9 mouse cellular contexts compared by ENCODE assay signal in genomic region chr5:30233042-30233441, GRCm38 (mm10). TPM values are rescaled to one million over a fixed set of nuclear protein-coding genes. Genes with fewer than 3 reads are reported as not detected.
A peak's percentile ranks its signal among the peaks of the same experiment; 100 is the strongest.
DNase-seq lines count a peak whose midpoint lies in the region; ATAC-seq and TF ChIP-seq lines count a peak whose summit lies in the region.
"Had no signal": no experiment of that assay in that cellular context is flagged by ENCODE, and none has a peak within 500 bp of the region (broad histone marks: within the 10 kb centered on the region; RNA-seq: fewer than 3 reads in every experiment).

No protein-coding gene starts in this region.

- H3K9me3 ChIP-seq in G1E (replicated peaks): peaks cover 6% of the 10 kb centered on the region
- peaks cover 10% of the 10 kb centered on the region for H3K9me3 ChIP-seq in intestine, embryonic 14.5 days (ENCODE audit: control insufficient read depth, low read length)
- no peaks in the 10 kb centered on the region for H3K9me3 ChIP-seq in liver, embryonic 16.5 days (replicated peaks; ENCODE audit: control insufficient read depth, low read length)

- TF ChIP-seq CTCF in G1E (IDR thresholded peaks at IDR 0.05; ENCODE audit: low read depth, low read length): no peak

- peaks cover 27% of the 10 kb centered on the region for H3K36me3 ChIP-seq in G1E (replicated peaks)
- H3K36me3 ChIP-seq in intestine, embryonic 14.5 days (ENCODE audit: control insufficient read depth, insufficient read depth, low read length): no peaks in the 10 kb centered on the region
- H3K36me3 ChIP-seq in liver, embryonic 16.5 days (ENCODE audit: control insufficient read depth, insufficient read depth): no peaks in the 10 kb centered on the region
- H3K36me3 ChIP-seq in splenic B cell, adult 2 months (ENCODE audit: control insufficient read depth, insufficient read depth, low read length, poor library complexity, severe bottlenecking): no peaks in the 10 kb centered on the region

- H3K4me1 ChIP-seq in G1E (ENCODE audit: insufficient read depth, low read depth, low read length): peaks cover 44% of the 10 kb centered on the region
- H3K4me1 ChIP-seq in intestine, embryonic 14.5 days (replicated peaks; ENCODE audit: control insufficient read depth, insufficient read depth, low read length): peaks cover 23% of the 10 kb centered on the region
- peaks cover 37% of the 10 kb centered on the region for H3K4me1 ChIP-seq in liver, embryonic 16.5 days (ENCODE audit: control insufficient read depth, low read depth, low read length)

- no peak for ATAC-seq in G1E (ENCODE audit: extremely low read depth, insufficient number of reproducible peaks, low FRiP score, poor library complexity, severe bottlenecking)
- ATAC-seq in intestine, embryonic 14.5 days (replicated peaks; ENCODE audit: low FRiP score, low TSS enrichment, low read depth): no peak
- no peak for ATAC-seq in liver, embryonic 16.5 days (ENCODE audit: low read depth)

- H3K27ac ChIP-seq in intestine, embryonic 14.5 days (ENCODE audit: low read depth): peak overlapping the region; percentile 79
- peak overlapping the region; percentile 91 for H3K27ac ChIP-seq in liver, embryonic 16.5 days (ENCODE audit: low read length)

- H3K4me3 ChIP-seq in G1E (ENCODE audit: low read depth, low read length): peak overlapping the region; percentile 87
- H3K4me3 ChIP-seq in intestine, embryonic 14.5 days (ENCODE audit: low read depth, low read length): peak overlapping the region; percentile 81
- H3K4me3 ChIP-seq in liver, embryonic 16.5 days (ENCODE audit: low read depth, low read length): peak overlapping the region; percentile 91

- H3K9ac ChIP-seq in intestine, embryonic 14.5 days (ENCODE audit: low read length): peak overlapping the region; percentile 76
- peak overlapping the region; percentile 84 for H3K9ac ChIP-seq in liver, embryonic 16.5 days (ENCODE audit: low read depth, low read length)

- H3K27me3 ChIP-seq in G1E (ENCODE audit: insufficient read depth, low read length): no peaks in the 10 kb centered on the region
- H3K27me3 ChIP-seq in intestine, embryonic 14.5 days (replicated peaks; ENCODE audit: control insufficient read depth, insufficient read depth, low read length): no peaks in the 10 kb centered on the region
- H3K27me3 ChIP-seq in liver, embryonic 16.5 days (ENCODE audit: control insufficient read depth, insufficient read depth, low read depth, low read length): no peaks in the 10 kb centered on the region
- no peaks in the 10 kb centered on the region for H3K27me3 ChIP-seq in splenic B cell, adult 2 months (ENCODE audit: control insufficient read depth, insufficient read depth, low read length, poor library complexity, severe bottlenecking)

- under 1% methylated on average over 15 of the region's 15 CpGs for WGBS in intestine, embryonic 14.5 days
- under 1% methylated on average over 15 of the region's 15 CpGs for WGBS in liver, embryonic 16.5 days (ENCODE audit: insufficient replicate concordance)

- H3K4me2 ChIP-seq in intestine, embryonic 14.5 days (ENCODE audit: low read length): peak overlapping the region; percentile 86
- peak overlapping the region; percentile 69 for H3K4me2 ChIP-seq in liver, embryonic 16.5 days (ENCODE audit: low read depth, low read length)

- DNase-seq in kidney, adult 18-20 months: peak; percentile 17
- DNase-seq in kidney, adult 11 months: no peak
- DNase-seq in G1E (ENCODE audit: low spot score): no peak
- DNase-seq in embryo, embryonic 11.5 days (ENCODE audit: low read depth, low spot score): peak; percentile 19
- DNase-seq in intestine, embryonic 14.5 days (ENCODE audit: low spot score): no peak
- peak; percentile 25 for DNase-seq in splenic B cell, adult 2 months (ENCODE audit: low read depth, low spot score)
- no peak for DNase-seq in gastrocnemius, postnatal 10 days

RNA-seq across cellular contexts. Expression of gene Selenoi, which starts 0.7 kb away (rescaled TPM):
- 49.7 and 54.0 TPM in 2 replicates for total RNA-seq in G1E (2014; fragmentation: Nextera tagmentation)
- total RNA-seq in G1E (2017): 41.7 and 55.2 TPM in 2 replicates
- polyA plus RNA-seq in G1E (2012): 0.95 and 1.6 TPM in 2 replicates
- polyA plus RNA-seq in intestine, embryonic 14.5 days (2014; fragmentation: Nextera tagmentation; extraction: Ambion mirVana): 33.3 and 35.0 TPM in 2 replicates
- 11.7 and 12.5 TPM in 2 replicates for polyA plus RNA-seq in liver, embryonic 16.5 days (2015; fragmentation: Nextera tagmentation; extraction: Ambion mirVana)
- total RNA-seq in gastrocnemius, postnatal 10 days (2021): 10 to 100 TPM; 11.9 to 15.3 TPM

RNA-seq across cellular contexts. Expression of gene Adgrf3, which starts 27.5 kb away (rescaled TPM):
- 1.1 and 1.3 TPM in 2 replicates for total RNA-seq in G1E (2014; fragmentation: Nextera tagmentation)
- 0.11 and 0.23 TPM in 2 replicates for total RNA-seq in G1E (2017)
- 0.02 and 0.03 TPM in 2 replicates for polyA plus RNA-seq in G1E (2012)
- polyA plus RNA-seq in intestine, embryonic 14.5 days (2014; fragmentation: Nextera tagmentation; extraction: Ambion mirVana): 0.05 and 0.15 TPM in 2 replicates
- 0.02 TPM in 1 of 2 replicates, not detected in the other for polyA plus RNA-seq in liver, embryonic 16.5 days (2015; fragmentation: Nextera tagmentation; extraction: Ambion mirVana)
- total RNA-seq in gastrocnemius, postnatal 10 days (2021): not detected
- polyA plus RNA-seq: frontal cortex, adult 2 months had no signal

RNA-seq across cellular contexts. Expression of gene Drc1, which starts 48.1 kb away (rescaled TPM):
- total RNA-seq in G1E (2014; fragmentation: Nextera tagmentation) (not detected in 2 replicates), G1E (2017) (not detected in 2 replicates)
- polyA plus RNA-seq in G1E (2012): not detected in 2 replicates
- polyA plus RNA-seq in intestine, embryonic 14.5 days (2014; fragmentation: Nextera tagmentation; extraction: Ambion mirVana): 0.46 and 0.56 TPM in 2 replicates
- 1.8 and 2.0 TPM in 2 replicates for polyA plus RNA-seq in liver, embryonic 16.5 days (2015; fragmentation: Nextera tagmentation; extraction: Ambion mirVana)
- total RNA-seq in gastrocnemius, postnatal 10 days (2021): under 1 TPM in 1 of 2 experiments, not detected in 1; 0.49 TPM

Comparison
In these comparisons a context has a peak if more than half of its experiments do, and no peak if none do; other contexts are left out.
1. DNase-seq: peak in kidney, adult 18-20 months (single experiment), embryo, embryonic 11.5 days (single experiment) and splenic B cell, adult 2 months (single experiment); none in kidney, adult 11 months (single experiment), G1E (single experiment), intestine, embryonic 14.5 days (single experiment) and gastrocnemius, postnatal 10 days (single experiment).
2. Peak in every context shown above with its lines, with median percentiles within 50 percentile points of each other: H3K4me3 ChIP-seq.